Mouse (Mus musculus): Measurements from ENCODE around the gene Gm8369.
A peak's percentile ranks its signal among the peaks of the same experiment; 100 is the strongest.
"Not testable (repeated sequence)": the region's sequence is repeated elsewhere in the genome, so short reads cannot be mapped to it uniquely, and the experiment has no call there.

Gene Gm8369

DNA sequence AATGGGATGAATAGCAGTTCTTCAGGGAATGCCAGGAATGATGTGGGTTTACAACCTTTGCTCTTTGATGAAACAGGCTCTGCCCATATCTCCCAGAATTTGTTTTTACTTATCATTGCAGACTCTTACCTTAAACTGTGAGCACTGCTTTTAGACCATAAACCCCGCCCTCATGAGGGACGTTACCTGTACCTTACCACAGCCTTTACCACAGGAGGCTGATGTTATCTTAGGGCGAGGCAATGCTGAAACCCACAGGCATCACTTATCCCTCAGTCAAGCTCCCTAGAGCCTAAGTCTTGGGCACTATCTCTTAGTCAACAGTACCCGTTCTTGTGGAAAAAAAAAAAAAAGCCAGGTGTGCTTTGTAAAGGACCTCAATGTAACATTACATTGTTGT lies 31.1 kb downstream of the Gm8369 start:
- peak; percentile 54 for DNase-seq

DNA sequence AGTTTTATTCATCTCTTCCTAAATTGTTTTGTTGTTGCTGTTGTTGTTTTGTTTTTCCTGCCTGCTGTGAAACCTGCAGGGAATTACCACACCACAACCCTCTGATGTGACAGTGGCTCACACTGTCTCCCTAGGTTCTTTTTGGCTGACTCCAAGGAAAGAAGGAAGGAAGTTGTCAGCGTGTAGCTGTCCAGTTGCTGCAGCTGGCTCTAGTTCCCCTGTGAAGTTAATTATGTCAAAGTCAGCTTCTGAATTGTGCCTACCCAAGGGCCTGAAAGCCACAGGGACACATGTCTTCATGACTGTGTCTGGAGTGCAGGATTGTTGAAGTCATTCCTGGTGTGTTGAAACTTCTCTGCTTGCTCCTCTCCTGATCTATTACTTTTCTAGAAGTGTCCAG lies 31.6 kb downstream of the Gm8369 start:
- DNase-seq = not testable (repeated sequence)

DNA sequence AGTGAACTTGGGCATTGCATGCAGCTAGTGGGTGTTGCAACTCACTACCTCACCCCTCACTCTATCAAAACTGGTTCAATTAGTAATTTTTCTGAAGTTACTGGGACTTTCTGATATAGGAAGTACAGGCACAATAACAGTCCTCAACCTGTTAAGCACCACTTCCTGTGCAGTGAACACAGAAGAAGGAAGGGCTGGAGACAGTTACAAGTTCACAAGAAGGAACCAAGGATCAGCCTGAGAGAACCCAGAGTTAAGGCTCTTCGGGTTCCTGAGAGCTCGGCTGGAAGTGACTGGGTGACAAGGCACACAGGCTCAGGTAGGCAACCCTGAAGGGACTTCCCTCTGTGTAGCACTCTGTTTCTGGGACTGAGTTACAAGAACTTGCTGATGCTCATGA lies 32.6 kb downstream of the Gm8369 start:
- DNase-seq = peak; percentile 21

DNA sequence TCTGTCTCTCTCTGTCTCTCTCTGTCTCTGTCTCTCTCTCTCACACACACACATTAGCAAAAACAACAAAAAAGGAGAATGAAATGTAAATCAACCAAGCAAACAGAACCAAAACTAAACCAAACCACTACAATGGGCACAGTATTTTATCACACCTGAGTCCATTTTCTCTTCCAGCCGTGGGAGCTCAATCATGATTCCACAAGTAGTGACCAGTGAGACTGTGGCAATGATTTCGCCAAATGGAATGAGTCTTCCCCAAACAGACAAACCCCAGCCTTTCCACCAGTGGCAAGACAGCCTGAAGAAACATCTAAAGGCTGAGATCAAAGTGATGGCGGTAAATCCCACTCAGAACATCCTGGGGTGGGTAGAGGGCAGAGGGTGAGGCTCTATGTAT lies 34.4 kb downstream of the Gm8369 start:
- DNase-seq = no peak

DNA sequence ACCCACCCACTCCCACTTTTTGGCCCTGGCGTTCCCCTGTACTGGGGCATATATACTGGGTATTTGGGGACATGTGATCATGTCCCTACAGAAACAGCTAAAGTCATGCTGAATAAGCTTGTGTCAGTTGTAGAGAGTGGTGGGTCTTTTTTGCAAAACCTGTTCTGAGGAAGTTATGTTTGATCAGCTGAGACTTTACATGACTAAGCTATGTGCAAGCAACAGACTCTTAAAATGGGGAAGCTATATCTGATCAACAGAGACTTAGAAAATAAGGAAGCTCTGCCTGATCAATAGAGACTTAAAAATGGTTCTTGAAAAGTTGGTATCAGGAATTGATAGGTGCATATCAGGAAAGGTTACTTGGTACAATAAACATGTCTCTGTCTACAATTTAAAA lies 47.7 kb downstream of the Gm8369 start:
- DNase-seq = no peak

DNA sequence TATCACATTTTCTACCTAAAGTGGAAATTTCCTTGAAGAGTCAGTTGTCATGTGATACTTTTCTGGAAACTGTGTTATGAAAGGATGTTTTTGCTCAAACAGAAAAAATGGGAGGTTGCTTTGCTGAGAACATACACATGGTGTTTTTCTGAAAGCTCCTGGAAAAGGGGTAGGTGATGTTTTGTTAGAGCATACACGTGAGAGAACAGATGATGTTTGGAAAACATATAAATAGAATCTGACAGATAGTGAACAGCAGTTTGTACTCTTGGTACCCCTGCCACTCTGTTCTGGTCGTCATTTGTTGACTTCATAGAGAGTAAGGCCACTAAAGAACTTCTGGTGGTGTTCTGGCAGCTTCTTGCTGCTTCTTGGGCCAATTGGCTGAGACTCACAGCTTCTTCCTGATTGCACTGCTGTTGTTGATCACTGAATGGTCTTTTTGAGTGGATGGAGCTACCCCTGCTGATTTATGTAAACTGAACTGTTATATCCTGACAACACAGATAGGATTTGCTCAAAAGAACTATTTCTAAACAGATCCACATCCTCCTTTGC lies 48.2 kb downstream of the Gm8369 start:
- no peak for DNase-seq

DNA sequence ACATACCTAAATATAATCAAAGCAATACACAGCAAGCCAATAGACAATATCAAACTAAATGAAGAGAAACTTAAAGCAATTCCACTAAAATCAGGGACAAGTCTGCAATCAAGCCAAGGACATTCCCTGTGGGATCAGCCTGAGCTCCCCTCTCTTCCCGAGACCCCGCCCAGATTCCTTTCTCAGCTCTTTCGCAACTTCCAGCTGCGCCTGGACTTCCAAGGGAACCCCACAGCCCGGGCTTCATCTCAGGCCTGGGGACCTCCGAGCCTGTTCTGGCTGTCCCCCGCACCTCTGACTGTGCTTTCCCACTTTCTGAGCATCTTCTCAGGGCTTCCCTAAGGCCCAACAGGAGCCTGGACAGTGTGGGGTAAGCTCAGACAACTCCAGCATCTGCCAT lies 50.9 kb downstream of the Gm8369 start, which contains the start of gene Ms4a4d:
Gene Ms4a4d, plus strand, starts transcription at position 209 of the 400 bp plus-strand sequence.
- no peak for DNase-seq

DNA sequence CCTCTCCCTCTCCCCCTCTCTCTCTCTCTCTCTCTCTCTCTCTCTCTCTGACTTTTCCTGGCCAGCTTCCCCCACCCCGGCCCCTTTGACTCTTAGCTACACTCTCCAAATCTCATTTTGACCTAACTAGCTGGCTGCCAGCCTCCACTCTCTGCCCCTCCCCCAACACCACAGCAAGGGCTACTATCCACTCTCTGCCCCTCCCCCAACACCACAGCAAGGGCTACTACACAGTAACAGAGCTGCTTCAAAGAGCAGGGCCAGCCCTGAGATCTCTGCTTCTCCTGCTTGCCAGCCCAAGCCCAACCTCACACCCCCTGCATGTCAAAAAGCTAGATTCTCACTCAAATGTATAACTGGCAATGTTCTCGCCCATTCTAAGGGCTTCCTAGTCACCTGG lies 51.6 kb downstream of the Gm8369 start:
- peak; percentile 27 for DNase-seq

DNA sequence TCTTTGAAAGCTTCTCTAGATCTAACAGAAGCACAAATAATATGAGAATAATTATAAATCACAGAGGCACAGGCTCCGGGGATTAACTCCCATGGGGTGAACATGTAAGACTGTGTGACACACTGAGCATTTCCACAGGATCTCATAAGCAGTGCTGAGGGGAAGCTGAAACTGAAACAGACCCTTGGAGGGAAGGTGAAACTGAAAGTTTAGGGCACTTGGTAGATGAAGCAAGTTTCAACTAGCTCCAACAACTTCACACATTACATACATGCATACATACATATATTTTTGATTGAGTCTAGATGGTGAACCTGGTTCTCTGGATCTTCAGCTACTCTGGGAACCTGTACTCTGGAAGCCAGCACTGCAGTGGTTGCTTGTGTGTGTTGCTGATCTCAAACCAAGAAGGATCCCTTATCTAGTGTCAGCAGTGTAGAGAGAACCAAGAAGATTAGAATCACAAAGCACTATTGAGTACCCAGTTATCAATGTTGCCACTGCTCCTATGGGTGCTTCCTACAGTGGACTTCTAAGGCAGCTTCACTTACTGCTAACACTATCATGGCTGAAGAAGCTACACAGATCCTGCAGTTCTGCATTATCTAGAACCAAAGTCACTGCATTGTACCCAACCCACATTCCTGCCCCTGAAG lies 54.6 kb downstream of the Gm8369 start:
- DNase-seq = peak; percentile 38

DNA sequence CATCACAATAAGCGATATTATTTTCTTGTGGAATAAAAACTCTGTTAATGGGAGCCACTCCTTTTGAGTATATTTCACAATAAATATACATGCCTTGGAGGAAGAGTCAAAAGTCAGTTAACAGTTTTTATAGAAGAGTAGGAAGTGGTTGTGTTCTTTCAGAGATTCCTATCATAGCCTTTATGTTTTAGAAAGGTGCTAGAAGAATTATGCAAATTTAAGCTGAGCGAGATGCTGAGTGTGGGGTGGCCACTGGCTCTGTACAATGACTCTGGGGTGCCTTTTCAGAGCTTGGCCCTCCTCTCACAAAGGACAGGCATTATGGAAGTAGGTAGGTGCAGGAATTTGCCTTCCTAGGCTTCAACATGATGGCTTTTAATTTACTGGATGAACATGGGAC lies 58.6 kb downstream of the Gm8369 start:
- not testable (repeated sequence) for DNase-seq

DNA sequence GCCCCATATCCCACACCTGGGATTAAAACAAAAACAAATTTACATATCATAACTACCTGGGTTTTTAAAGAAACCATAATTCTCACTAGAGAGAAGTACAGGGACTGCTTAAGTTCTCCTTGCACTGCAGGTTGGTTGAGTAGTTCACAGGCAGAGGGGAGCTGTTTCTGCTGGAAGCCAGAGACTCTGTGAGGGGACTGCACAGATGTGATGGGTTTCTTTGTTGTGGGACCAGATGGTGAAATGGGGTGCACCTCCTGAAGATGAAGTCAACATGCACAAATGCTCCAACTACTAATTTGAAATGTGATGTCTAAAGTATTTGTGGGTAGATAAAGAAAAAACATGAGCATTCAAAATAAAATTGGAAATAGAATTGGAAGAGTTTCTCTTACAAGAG lies 62.2 kb downstream of the Gm8369 start:
- DNase-seq = peak; percentile 46

DNA sequence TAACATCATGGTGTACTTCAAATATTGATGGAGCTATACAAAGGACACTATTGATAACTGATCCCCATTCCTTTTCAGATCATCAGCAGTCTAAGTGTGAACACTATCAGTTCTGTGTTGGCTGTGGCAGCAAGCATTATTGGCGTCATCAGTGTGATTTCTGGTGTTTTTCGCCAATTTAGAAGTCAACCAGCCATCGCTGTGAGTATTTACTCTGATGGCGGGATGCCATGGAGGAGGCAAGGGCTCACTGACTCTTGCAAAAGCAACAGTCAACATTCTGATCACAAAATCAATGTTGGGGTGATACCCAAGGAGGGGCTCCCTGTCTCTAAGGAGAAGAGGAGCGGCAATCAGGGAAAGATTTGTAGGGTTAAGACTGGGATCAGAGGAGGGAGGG lies 69.0 kb downstream of the Gm8369 start:
- DNase-seq = no peak

DNA sequence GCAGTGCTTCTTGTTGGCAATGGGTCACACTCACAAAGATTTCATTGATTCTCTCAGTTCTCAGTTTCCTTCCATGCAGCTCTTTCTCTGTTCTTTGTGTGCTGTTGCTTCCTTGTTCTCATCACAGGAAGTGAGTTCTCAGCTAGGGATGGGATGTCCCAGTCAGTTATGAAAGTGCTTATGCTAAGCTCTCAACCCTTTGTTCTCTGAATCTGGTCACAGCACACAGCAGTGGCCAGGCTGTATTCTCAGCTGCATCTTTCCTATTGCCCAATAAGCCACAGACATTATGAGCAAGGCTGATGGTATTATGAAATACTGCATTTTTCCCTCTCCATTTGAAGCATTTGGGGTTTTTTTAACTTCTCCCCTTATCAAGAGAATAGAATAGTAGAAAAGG lies 73.8 kb downstream of the Gm8369 start:
- DNase-seq = not testable (repeated sequence)
